Mouse (Mus musculus) granulocyte monocyte progenitor cell, adult 5-6 weeks (primary cell): ENCODE results near the gene Fmc1. TPM values are rescaled to one million over a fixed set of nuclear protein-coding genes. Genes with fewer than 3 reads are reported as not detected.

Experiments used
- ATAC-seq: replicated peaks from 2 replicates; pipeline ENCODE4 v1.8.0; 2016; ENCODE audit warnings: mild to moderate bottlenecking, moderate TSS enrichment, inconsistent platforms; ENCODE audit not compliant: poor library complexity, severe bottlenecking
- total RNA-seq, 2 experiments: library from RNA; stranded (forward) in 1 of 2; stranded (reverse) in 1 of 2; fragments of 200-712, 200-1000 nt in 1 of 2; fragments of >200 nt in 1 of 2; fragmentation: Nextera tagmentation in 1 of 2; gene quantifications; 2 replicates each; pipeline ENCODE4 v1.2.3; 2014 to 2017

The Fmc1 gene
- total RNA-seq, 2 experiments from 2014 or later: 84.4 to 128 TPM

DNA sequence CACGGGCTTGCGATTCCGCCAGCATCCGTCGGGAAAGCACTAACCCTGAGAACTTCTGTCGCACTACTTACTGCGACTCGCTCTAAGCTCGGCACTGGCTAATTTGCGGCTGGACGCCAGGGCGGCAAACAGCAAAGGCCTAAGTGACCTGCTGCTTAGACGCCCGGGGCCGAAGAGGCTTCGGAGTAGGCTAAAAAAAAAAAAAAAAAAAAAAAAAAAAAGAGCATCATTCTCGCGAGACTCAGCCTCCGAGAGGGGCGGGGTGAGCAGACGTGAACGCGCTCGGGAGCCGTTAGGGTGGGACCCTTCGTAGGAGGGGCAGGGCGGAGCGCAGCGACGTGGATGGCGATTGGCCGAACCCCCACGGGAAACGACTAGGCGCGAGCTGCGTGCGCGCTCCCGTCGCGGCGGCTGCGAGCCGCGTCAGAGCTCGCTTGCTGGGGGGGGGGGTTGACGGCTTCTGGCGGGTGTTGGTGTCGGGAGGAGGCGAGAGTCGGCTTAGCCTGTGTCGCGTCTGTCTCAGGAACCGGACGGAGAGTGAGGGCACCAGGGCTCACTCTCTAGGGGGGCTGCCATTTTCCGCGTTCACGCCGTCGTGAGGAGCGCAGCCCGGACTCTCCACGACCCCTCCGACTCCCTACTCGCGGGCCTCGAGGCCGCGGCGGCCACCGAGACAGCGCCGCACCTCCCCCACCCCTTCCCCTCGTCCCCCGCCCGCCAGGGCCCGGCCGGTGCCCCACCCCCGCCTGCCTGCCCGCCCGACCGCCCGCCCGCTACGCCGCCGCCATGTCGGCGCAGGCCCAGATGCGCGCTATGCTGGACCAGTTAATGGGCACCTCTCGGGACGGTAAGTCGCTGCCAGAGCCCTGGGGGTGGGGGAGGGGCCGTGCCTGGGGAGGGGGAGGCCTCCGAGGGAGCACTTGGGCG lies 18.0 kb downstream of the Fmc1 start, which contains the start of gene Luc7l2:
Gene Luc7l2, plus strand, starts transcription at position 273 of the 927 bp plus-strand sequence.
- ATAC-seq: peak; percentile 77

DNA sequence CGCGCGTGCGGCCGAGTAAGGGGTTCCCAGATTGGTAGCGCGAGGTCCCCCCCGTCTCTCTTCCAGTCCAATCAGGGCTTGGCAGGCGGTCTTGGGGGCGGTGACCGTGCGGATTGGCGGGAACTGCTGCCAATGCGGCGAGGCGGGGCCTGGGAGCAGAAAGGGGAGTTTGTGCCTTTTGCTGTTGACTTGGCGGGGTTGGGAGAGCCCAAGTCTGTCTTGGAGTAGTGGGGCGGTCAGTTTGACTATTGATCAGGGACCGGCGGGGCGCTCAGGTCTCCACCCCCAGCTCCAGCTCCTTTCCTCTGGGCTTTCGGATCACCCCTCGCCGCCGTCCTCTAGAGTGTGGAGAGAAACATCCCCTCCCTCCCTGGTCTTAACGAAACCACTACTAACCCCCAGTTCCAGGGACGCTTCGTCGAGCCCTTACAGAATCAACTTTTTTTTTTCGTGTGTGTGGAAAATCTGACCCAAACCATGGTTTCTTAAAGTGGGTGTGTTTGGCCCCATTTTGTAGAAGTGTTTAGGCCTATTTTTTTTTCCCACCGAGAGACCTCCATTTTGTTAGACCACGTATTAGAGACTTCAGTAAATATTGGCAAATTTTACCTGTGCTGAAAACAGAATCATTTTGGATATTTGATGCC lies 18.8 kb downstream of the Fmc1 start:
- ATAC-seq: peak; percentile 78

DNA sequence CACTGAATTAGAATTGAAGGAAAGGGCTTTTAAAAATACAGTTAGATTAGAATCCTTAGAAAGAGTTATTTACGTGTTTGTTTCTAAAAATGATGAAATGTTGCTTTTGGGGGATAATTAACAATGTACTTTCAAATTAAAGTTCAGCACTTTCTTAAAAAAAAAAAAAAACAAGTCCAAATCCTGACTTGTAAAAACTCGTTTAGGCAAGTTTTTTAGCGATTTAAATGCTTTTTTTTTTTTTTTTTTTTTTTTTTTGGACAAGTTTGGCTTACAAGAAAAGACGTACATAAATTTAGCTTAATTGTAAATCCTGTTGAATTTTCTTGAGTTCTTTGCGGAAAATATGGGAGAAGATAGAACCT lies 19.3 kb downstream of the Fmc1 start:
- no peak for ATAC-seq

DNA sequence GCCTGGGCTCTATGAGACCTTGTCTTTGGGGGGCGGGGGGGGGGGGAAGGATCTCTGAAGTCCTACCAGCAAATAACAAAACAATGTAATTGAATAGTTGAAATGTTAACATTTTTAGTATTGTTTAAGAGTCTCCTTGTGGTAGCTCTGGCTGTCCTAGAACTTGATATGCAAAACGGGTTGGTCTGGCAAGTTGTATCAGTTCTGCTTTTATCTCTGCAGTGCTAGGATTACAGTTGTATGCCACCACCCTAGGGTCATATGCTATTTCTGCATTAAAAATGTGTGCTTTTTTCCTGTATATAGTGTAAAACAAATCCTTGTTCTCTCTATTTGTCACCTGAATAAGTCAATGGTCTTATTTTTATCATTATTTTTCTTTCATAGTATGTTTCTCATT lies 42.8 kb downstream of the Fmc1 start:
- ATAC-seq: peak; percentile 48; the same call in 1 of the 2 replicates

DNA sequence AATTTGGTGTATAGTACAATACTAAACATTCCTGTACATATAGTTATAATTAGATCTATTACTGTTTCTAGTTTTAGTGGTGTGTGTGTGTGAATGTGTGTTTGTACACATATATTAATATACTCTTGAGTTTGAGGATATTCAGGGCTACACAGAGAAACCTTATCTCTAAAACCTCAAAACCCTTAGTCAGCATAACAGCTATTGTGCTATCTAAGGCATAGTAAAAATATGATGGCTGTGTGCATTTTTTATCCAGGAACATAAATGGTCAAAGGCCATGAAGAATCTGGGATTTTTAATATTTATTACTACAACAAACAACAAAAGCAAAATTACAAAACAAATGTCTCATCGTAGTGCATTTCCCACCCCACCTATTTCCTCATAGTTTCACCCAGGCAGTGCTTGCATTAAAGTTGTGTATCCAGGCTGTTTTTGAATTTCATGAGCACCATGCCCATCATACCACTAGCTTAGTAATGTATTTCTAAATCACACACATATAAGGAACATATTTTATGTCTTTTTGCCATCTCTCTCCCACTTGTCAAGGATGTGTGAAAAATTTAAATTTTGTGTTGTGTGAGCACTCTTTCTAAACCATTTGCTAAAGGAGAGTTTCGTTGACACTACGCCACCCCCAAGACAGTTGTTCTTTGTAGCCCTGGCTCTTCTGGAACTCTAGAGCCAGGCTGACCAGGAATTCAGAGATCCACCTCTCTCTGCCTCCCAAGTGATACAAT lies 47.0 kb downstream of the Fmc1 start:
- no peak for ATAC-seq

DNA sequence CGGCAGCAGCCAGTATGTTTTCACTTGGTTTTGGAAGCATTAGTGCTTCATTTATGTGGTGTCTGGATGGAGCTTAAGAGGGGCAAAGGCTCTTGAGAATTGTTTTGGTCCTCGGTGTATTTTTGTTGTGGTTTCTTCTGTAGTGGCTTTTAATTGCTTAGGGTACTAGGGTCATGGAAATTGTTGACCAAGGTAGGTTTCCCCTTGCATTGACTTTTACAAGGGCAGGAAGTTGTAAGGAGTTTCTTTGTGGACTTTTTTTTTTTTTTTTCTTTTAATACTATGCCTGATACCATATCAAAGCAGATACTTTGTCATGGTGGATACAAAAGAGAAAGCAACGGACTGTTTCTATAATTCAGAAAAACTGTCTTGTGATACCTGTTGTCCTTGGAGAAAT lies 48.4 kb downstream of the Fmc1 start:
- no peak for ATAC-seq

Other genes with a start within 250 kb of the Fmc1 start
- gene Zc3hav1l, start 234.2 kb upstream of the Fmc1 start, total RNA-seq (2014; fragmentation: Nextera tagmentation): 19.3 and 23.8 TPM in 2 replicates
- 4.1 and 5.1 TPM in 2 replicates for gene Zc3hav1l, start 234.2 kb upstream of the Fmc1 start, total RNA-seq (2017)
- gene Zc3hav1, start 178.9 kb upstream of the Fmc1 start, total RNA-seq (2014; fragmentation: Nextera tagmentation): 46.8 and 48.4 TPM in 2 replicates
- 47.6 and 53.1 TPM in 2 replicates for gene Zc3hav1, start 178.9 kb upstream of the Fmc1 start, total RNA-seq (2017)
- 0.79 TPM in 1 of 2 replicates, not detected in the other for gene Ttc26, start 152.0 kb upstream of the Fmc1 start, total RNA-seq (2014; fragmentation: Nextera tagmentation)
- 0.90 and 1.7 TPM in 2 replicates for gene Ttc26, start 152.0 kb upstream of the Fmc1 start, total RNA-seq (2017)
- 48.2 and 57.1 TPM in 2 replicates for gene Ubn2, start 99.6 kb upstream of the Fmc1 start, total RNA-seq (2014; fragmentation: Nextera tagmentation)
- 19.0 and 27.8 TPM in 2 replicates for gene Ubn2, start 99.6 kb upstream of the Fmc1 start, total RNA-seq (2017)
- gene Luc7l2, start 17.8 kb downstream of the Fmc1 start, total RNA-seq (2014; fragmentation: Nextera tagmentation): 176 TPM in 2 replicates
- 185 and 219 TPM in 2 replicates for gene Luc7l2, start 17.8 kb downstream of the Fmc1 start, total RNA-seq (2017)
- 0.68 TPM in 1 of 2 replicates, not detected in the other for gene Klrg2, start 103.7 kb downstream of the Fmc1 start, total RNA-seq (2014; fragmentation: Nextera tagmentation)
- 0.30 and 0.72 TPM in 2 replicates for gene Klrg2, start 103.7 kb downstream of the Fmc1 start, total RNA-seq (2017)
- gene Clec2l, start 129.6 kb downstream of the Fmc1 start, total RNA-seq (2014; fragmentation: Nextera tagmentation): 0.45 TPM in 1 of 2 replicates, not detected in the other
- not detected in 2 replicates for gene Clec2l, start 129.6 kb downstream of the Fmc1 start, total RNA-seq (2017)